Mouse (Mus musculus): ENCODE measurements around the gene Abtb2.

GRCm38 (mm10) chr2:103594592-103595011, 28.5 kb downstream of the Abtb2 start:
- TF ChIP-seq CTCF (IDR thresholded peaks at IDR 0.05; ENCODE audit: control insufficient read depth, insufficient read depth, insufficient read length), result no peak
- no peak for TF ChIP-seq MAX (IDR thresholded peaks at IDR 0.05)
- no peak for TF ChIP-seq USF1 (IDR thresholded peaks at IDR 0.05; ENCODE audit: low read depth)
- no peak for TF ChIP-seq CEBPB (IDR thresholded peaks at IDR 0.05; ENCODE audit: low read depth)

Measured in C2C12 (cell line).